Mouse (Mus musculus) regulatory T cell (primary cell): ENCODE results near the gene Tm9sf4.

ENCODE experiments used
- in situ Hi-C: fragments of 300-600 bp; cut with MboI, MseI; formaldehyde crosslinking; loops from one replicate; pipeline ENCODE4 v1.15.1; 2025; ENCODE audit warnings: high pct_unique_total_duplicates

The Tm9sf4 gene

DNA sequence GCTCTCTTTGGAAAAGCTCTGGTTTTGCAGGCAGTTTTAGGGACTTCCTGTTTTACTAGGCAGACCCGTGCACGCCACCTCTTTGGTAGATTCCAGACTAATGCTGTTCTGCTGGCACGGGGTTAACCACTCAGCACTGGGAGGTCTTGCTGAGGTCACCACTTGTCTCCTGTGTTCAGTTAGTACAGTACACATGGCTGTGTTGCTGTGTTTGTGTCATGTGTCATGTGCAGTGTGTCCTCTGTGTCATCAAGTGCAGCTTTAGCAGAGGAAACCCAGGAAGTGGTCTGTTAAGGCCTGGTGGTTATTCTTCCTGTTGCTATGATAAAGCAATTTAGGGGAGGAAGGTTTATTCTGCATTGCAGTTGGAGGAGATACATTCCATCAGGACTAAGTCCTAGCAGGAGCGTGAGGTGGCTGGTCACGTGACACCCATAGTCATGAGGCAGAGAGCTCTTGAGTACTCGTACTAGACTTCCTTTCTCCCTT, 53.7 kb downstream of the Tm9sf4 start:
- in situ Hi-C loops = no loop called here

DNA sequence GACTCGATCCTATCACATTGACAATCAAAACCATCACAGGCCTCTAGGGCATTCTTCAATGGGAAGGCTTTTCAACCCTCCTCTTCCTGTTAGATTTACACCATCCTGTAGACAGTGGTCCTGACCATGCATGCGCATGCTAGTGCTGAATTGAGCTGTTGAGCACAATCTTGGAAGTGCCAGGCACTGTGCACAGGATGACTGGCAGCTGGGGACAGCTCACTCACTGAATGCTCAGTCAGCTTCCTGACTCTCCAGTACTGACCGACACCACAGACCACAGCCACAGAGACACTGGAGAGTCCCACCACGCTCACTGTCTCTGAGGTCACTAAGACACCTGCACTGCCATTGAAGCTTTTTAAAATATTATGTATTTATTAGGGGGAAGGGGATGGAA, 54.3 kb downstream of the Tm9sf4 start:
- in situ Hi-C loops = no loop called here

- in situ Hi-C loops = no loop called here
Measured at GRCm38 (mm10) chr2:153217826-153218340, 56.8 kb downstream of the Tm9sf4 start.

- in situ Hi-C loops = no loop called here
Measured at GRCm38 (mm10) chr2:153218516-153218915, 57.4 kb downstream of the Tm9sf4 start.

DNA sequence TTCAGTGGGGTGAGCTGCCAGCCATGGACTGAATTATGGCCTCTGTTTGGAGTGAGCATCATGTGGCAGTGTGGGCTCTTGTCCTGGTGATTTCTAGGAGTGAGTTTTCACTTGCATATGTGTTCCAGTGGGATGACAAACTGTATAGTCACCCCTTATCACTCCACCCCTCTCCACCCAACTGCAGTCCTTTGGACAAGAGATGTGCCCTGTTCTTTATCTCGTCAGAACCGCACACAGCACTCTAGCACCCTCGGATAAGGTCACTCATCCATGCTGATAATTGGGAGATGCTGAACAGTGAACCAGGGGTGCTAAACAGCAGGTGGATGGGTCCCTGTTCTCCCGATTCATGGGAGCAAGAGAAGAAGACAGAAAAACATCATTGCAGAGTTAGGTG, 60.5 kb downstream of the Tm9sf4 start:
- in situ Hi-C loops = no loop called here

DNA sequence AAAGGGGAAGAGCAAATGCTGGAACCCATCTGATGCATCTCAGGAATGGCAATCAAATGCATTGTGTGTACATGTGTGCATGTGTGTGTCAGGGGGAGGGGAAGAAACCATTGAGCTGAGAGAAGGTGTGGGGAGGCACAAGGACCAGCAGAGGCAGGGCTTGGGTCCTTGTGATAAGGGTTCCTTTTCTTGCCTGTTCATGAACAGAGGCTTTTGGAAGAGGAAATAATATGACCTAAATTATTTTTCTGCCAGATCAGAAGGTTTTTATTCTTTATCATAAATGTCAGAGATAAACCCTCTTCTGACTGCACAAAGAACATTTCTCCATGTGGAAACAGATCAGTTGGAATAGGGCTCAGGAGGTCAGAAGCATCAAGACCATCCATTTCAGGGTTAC, 61.0 kb downstream of the Tm9sf4 start:
- in situ Hi-C loops = no loop called here

GRCm38 (mm10) chr2:153222566-153222965, 61.5 kb downstream of the Tm9sf4 start:
- in situ Hi-C loops = no loop called here

GRCm38 (mm10) chr2:153224946-153225594, 64.0 kb downstream of the Tm9sf4 start, which contains the start of gene Tspyl3:
Gene Tspyl3 (minus strand): TSS chr2:153225441.
- in situ Hi-C loops = loop anchor here (25.0 kb wide), 1 partner anchor 1812 kb away; no protein-coding TSS in a partner anchor

- in situ Hi-C loops = loop anchor here (25.0 kb wide), 1 partner anchor 1812 kb away; no protein-coding TSS in a partner anchor
Measured at GRCm38 (mm10) chr2:153225595-153225953, 64.5 kb downstream of the Tm9sf4 start.

DNA sequence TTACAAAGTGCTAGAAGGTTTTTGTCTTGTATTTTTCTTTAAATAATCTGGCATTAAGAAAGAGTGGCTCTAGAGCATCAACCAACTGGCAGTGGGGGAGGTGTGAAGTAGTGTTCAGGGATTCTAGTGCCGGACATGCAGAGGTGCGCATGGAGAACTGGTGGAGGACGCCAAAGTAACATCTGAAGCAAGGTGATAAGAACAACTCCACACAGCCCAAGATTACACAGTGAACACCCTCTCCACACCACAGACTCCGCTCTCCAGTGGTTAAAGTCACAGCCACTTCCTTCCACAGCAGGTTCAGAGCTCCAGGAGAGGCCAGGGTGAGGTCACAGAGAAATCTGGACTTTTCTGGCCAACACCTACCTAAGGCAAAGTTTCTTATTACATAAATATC, 66.9 kb downstream of the Tm9sf4 start:
- in situ Hi-C loops = loop anchor here (25.0 kb wide), 1 partner anchor 1809 kb away; no protein-coding TSS in a partner anchor

GRCm38 (mm10) chr2:153228523-153228922, 67.4 kb downstream of the Tm9sf4 start:
- in situ Hi-C loops = loop anchor here (25.0 kb wide), 1 partner anchor 1809 kb away; no protein-coding TSS in a partner anchor

DNA sequence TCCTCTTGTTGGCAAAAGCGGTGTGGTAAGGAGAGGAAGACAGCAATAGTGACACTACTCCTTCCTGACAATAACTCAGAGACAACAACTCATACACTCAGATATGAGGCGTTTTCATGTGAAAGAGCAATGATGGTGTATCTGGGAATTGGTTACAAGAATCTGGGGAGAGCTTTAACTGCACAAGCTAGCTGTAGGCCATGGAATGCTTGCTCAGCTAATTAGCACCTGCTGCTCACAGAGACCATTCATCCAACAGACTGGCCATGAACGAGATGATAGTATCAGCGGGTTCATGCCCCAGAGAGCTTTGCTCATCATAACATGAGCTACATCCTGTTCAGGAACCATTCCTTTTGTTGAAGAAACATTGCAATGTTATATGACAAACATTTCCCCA, 76.1 kb downstream of the Tm9sf4 start:
- in situ Hi-C loops = loop anchor here (25.0 kb wide), 1 partner anchor 1800 kb away; no protein-coding TSS in a partner anchor

DNA sequence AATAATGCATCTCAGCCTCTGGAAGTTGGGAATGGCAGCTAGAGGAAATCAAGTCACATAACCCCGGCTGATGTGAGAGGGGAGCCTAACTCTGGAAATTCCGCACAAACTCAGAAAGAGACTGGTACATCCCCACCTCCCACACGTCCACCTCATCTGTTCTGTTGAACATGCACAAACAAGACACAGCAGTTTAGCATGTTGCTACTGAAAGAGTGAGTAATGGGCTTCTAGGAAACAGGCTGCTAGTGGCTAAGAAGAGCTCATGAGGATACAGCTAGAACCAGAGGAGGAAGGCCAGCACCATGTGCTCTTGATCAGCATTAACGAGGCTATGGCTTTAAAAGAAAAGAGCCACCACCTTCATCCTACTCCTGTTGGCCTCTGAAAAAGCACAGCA, 76.8 kb downstream of the Tm9sf4 start:
- in situ Hi-C loops = loop anchor here (25.0 kb wide), 1 partner anchor 1799 kb away; no protein-coding TSS in a partner anchor

- in situ Hi-C loops = loop anchor here (25.0 kb wide), 1 partner anchor 1799 kb away; no protein-coding TSS in a partner anchor
Measured at GRCm38 (mm10) chr2:153238406-153238805, 77.3 kb downstream of the Tm9sf4 start.

- in situ Hi-C loops = loop anchor here (25.0 kb wide), 1 partner anchor 1798 kb away; no protein-coding TSS in a partner anchor
Measured at GRCm38 (mm10) chr2:153239021-153239859, 78.1 kb downstream of the Tm9sf4 start.

GRCm38 (mm10) chr2:153239860-153240480, 78.9 kb downstream of the Tm9sf4 start:
- in situ Hi-C loops = loop anchor here (25.0 kb wide), 1 partner anchor 1797 kb away; no protein-coding TSS in a partner anchor

DNA sequence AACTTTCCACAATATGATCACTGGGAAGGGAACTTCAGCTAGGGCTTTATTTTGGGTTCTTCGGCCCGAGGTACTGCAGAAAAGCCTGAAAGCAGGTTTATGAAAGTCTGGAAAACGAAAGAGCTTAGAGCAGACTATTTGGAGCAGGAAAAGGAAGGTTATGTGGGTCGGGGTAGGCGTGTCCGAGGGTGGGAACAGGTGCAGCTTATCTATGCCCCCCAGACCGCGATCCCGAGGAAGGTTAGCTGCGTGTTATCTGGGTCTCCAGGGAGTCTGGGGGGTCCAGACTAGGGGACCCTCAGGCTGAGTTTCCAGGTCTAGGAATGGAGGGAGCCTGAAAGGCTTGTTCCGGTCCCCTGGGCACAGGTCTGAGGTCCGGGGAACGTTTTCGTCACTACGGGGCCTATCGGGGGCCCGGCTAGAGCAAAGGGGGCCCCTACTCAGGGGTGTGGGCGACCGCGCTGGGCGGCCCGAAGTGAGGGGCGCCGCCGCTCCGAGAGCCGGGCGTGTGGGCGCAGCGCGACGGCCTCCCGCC, 79.7 kb downstream of the Tm9sf4 start:
- in situ Hi-C loops = loop anchor here (25.0 kb wide), 1 partner anchor 1797 kb away; no protein-coding TSS in a partner anchor

DNA sequence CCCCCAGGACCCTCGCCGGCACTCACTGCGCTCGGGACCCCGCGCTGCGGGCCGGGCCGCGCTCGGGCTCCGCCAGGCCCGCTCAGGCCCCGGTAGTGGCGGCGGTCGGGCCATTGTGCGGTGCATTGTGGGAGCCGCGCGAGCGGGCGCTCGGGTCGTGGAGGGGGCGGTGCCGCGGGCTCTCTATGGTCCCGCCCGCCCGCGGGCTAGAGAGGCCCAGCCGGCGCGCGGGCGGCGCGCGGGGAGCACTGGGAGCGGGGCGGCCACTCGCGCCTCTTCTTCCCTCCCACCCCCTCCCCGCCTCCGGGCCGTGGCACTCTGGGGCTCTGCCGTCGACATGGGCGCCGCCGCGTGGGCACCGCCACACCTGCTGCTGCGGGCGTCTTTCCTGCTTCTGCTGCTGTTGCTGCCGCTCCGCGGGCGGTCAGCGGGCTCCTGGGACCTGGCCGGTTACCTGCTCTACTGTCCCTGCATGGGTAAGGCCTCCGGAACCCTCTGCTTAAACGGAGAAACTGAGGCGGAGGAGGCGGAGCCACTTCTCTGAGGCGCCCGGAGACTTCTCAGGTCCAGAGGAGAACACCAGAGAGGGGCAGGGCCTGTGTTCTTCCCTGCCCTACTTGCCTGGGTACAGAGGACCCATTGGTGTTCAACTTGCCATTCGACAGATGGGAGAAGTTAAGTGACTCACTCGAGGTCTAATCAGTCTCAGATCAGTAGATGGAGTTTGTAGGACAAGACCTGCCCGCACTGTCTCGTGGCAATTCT, 80.3 kb downstream of the Tm9sf4 start, which contains the start of the genes Plagl2 and Pofut1:
Plagl2 (minus strand) TSS at position 177 of the 765 bp plus-strand sequence.
Pofut1 (plus strand) TSS at position 284 of the 765 bp plus-strand sequence.
- in situ Hi-C loops = loop anchor here (25.0 kb wide), 1 partner anchor 1796 kb away; no protein-coding TSS in a partner anchor

GRCm38 (mm10) chr2:153242156-153242555, 81.1 kb downstream of the Tm9sf4 start:
- in situ Hi-C loops = loop anchor here (25.0 kb wide), 1 partner anchor 1795 kb away; no protein-coding TSS in a partner anchor

GRCm38 (mm10) chr2:153249751-153250150, 88.6 kb downstream of the Tm9sf4 start:
- in situ Hi-C loops = loop anchor here (5.0 to 25.0 kb wide), 3 partner anchors 38 to 1788 kb away; no protein-coding TSS in a partner anchor
